In the genomic region with DNA sequence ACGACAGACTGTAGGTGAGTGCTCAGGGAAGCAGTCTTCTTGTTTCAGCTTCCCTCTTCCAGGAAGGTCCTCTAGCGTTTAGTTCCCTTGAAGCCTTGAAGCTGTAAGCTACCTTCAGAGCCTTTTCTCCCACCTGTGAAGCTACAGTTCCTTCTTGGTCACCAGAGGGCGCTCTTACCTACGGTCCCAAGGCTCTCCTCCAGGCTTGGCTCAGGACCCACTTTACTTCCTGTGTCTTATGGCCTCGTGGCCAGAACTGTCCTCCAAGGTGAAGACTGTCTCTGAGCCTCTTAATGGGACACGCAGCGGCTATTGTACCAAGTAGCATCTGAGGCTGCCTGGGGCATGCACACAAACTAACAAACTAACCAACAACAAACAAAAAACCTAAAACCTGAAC, we compare ENCODE assay signal across 7 mouse cellular contexts. TPM values are rescaled to one million over a fixed set of nuclear protein-coding genes. Genes with fewer than 3 reads are reported as not detected.
A peak's percentile ranks its signal among the peaks of the same experiment; 100 is the strongest.
DNase-seq lines count a peak whose midpoint lies in the region; ATAC-seq and TF ChIP-seq lines count a peak whose summit lies in the region.

No protein-coding gene starts in this region.

- H3K27me3 ChIP-seq in liver, embryonic 12.5 days (replicated peaks): peaks cover 48% of the 10 kb centered on the region
- no peaks in the 10 kb centered on the region for H3K27me3 ChIP-seq in intestine, postnatal 0 days (replicated peaks; ENCODE audit: control insufficient read depth, insufficient read depth, low read length)

- H3K36me3 ChIP-seq in liver, embryonic 12.5 days: no peaks in the 10 kb centered on the region
- no peaks in the 10 kb centered on the region for H3K36me3 ChIP-seq in intestine, postnatal 0 days (ENCODE audit: control insufficient read depth, insufficient read depth)

- H3K4me1 ChIP-seq in liver, embryonic 12.5 days: peaks cover 50% of the 10 kb centered on the region
- H3K4me1 ChIP-seq in intestine, postnatal 0 days (replicated peaks; ENCODE audit: control insufficient read depth, insufficient read depth, low read length): no peaks in the 10 kb centered on the region

- ATAC-seq in liver, embryonic 12.5 days: no peak
- ATAC-seq in intestine, postnatal 0 days: no peak

- WGBS in liver, embryonic 12.5 days (ENCODE audit: insufficient replicate concordance): 4% methylated on average over 7 of the region's 7 CpGs
- WGBS in intestine, postnatal 0 days: 10% methylated on average over 7 of the region's 7 CpGs

- H3K9me3 ChIP-seq in liver, embryonic 12.5 days (replicated peaks): no peaks in the 10 kb centered on the region
- H3K9me3 ChIP-seq in intestine, postnatal 0 days (ENCODE audit: control insufficient read depth): no peaks in the 10 kb centered on the region

- no peak overlapping the region for H3K9ac ChIP-seq in liver, embryonic 12.5 days
- H3K9ac ChIP-seq in intestine, postnatal 0 days (ENCODE audit: low read depth, low read length): no peak overlapping the region

- TF ChIP-seq CTCF in intestine, postnatal 0 days (IDR thresholded peaks at IDR 0.05; ENCODE audit: low read depth): peak; percentile 87

- no peak overlapping the region for H3K4me2 ChIP-seq in liver, embryonic 12.5 days
- no peak overlapping the region for H3K4me2 ChIP-seq in intestine, postnatal 0 days (replicated peaks; ENCODE audit: low read depth)

- peak; percentile 58 for DNase-seq in liver
- peak; percentile 35 for DNase-seq in T-cell, adult 2 months (ENCODE audit: low spot score)
- DNase-seq in cerebellum, postnatal 36 days: peak; percentile 42 to 56
- DNase-seq in lung, postnatal 10 days: peak; percentile 63
- DNase-seq in right cerebral cortex, postnatal 4 days: peak; percentile 37

- H3K27ac ChIP-seq in liver, embryonic 12.5 days: no peak overlapping the region
- H3K27ac ChIP-seq in intestine, postnatal 0 days (ENCODE audit: low read depth, low read length): no peak overlapping the region

- H3K4me3 ChIP-seq in liver, embryonic 12.5 days: no peak overlapping the region
- H3K4me3 ChIP-seq in intestine, postnatal 0 days (ENCODE audit: low read depth, low read length): no peak overlapping the region

RNA-seq across cellular contexts. Expression of a gene that starts 26.7 kb away (rescaled TPM):
- not detected in 2 replicates for polyA plus RNA-seq in liver, embryonic 12.5 days (2016; fragmentation: Nextera tagmentation; extraction: Ambion mirVana)
- 0.03 and 0.07 TPM in 2 replicates for polyA plus RNA-seq in intestine, postnatal 0 days (2015; fragmentation: Nextera tagmentation; extraction: Ambion mirVana)
